Mouse (Mus musculus) embryonic facial prominence, embryonic 15.5 days (tissue): ENCODE results near the gene Gpr84. TPM values are rescaled to one million over a fixed set of nuclear protein-coding genes. Genes with fewer than 3 reads are reported as not detected.
"Not testable (repeated sequence)": the region's sequence is repeated elsewhere in the genome, so short reads cannot be mapped to it uniquely, and the experiment has no call there.

Experiments
- ATAC-seq: fragments of 200-750 bp; cut with Nextera tagmentation; 2 replicates; pipeline ENCODE4 v1.8.0; 2017; ENCODE audit warnings: low read depth, moderate TSS enrichment; ENCODE audit not compliant: insufficient number of reproducible peaks, low FRiP score, low TSS enrichment
- H3K27ac ChIP-seq: fragments of 300-500 bp; sonication (generic); replicated peaks from 2 replicates; pipeline ENCODE4 v1.5.1; 2015; ENCODE audit warnings: mild to moderate bottlenecking, inconsistent platforms
- H3K27me3 ChIP-seq: fragments of 300-500 bp; sonication (generic); 2 replicates; pipeline ENCODE4 v1.6.1; 2015; ENCODE audit warnings: inconsistent platforms
- H3K36me3 ChIP-seq: fragments of 300-500 bp; sonication (generic); 2 replicates; pipeline ENCODE4 v1.6.1; 2015; ENCODE audit warnings: mild to moderate bottlenecking, inconsistent platforms
- H3K4me1 ChIP-seq: fragments of 300-500 bp; sonication (generic); 2 replicates; pipeline ENCODE4 v1.6.1; 2015; ENCODE audit warnings: inconsistent platforms
- H3K4me2 ChIP-seq: fragments of 300-500 bp; sonication (generic); replicated peaks from 2 replicates; pipeline ENCODE4 v1.6.1; 2015; ENCODE audit warnings: mild to moderate bottlenecking, inconsistent platforms
- H3K4me3 ChIP-seq: fragments of 300-500 bp; sonication (generic); replicated peaks from 2 replicates; pipeline ENCODE4 v1.5.1; 2015; ENCODE audit warnings: mild to moderate bottlenecking, inconsistent platforms
- H3K9ac ChIP-seq: fragments of 300-500 bp; sonication (generic); 2 replicates; pipeline ENCODE4 v1.6.1; 2015; ENCODE audit warnings: inconsistent platforms
- H3K9me3 ChIP-seq: fragments of 300-500 bp; sonication (generic); replicated peaks from 2 replicates; pipeline ENCODE4 v1.6.1; 2016; ENCODE audit warnings: inconsistent platforms
- WGBS: fragments of 180-500 bp; shearing (Covaris S2); methylation state at CpG from one replicate; pipeline ENCODE4 v1.1.7; 2015; 5-methylcytosine and 5-hydroxymethylcytosine counted together
- polyA plus RNA-seq: library from polyadenylated mRNA; unstranded; fragments of >200 nt; fragmentation: Nextera tagmentation; extraction: Ambion mirVana; gene quantifications from 2 replicates; pipeline ENCODE4 v1.2.1, GENCODE M21; 2015

Gpr84 gene
- polyA plus RNA-seq, 1 experiment from 2014 or later = 0.73 TPM

DNA sequence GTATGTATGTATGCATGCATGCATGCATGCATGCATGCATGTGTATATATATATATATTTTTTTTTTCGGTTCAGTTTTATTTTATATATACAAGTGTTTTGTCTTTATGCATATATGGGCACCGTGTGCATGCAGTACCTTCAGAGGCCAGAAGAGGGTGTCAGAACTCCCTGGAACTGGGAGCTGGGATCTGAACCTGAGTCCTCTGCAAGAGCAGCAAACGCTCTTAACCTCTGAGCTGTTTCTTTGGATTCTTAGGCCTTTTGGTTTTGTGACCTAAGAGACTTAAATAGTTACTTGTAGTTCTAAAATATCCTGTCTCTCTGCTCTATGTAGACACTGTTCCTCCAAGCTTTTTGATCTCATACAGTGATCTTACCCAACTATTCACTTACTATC lies 26.3 kb downstream of the Gpr84 start:
- H3K4me2 ChIP-seq = no peak overlapping the region
- ATAC-seq = no peak
- no peak overlapping the region for H3K9ac ChIP-seq
- H3K4me1 ChIP-seq = peaks cover 19% of the 10 kb centered on the region
- H3K4me3 ChIP-seq = no peak overlapping the region
- no peaks in the 10 kb centered on the region for H3K27me3 ChIP-seq
- no peaks in the 10 kb centered on the region for H3K9me3 ChIP-seq
- no peaks in the 10 kb centered on the region; the same call in 1 of the 2 replicates for H3K36me3 ChIP-seq
- WGBS = 70% methylated on average over 3 of the region's 3 CpGs
- no peak overlapping the region for H3K27ac ChIP-seq

DNA sequence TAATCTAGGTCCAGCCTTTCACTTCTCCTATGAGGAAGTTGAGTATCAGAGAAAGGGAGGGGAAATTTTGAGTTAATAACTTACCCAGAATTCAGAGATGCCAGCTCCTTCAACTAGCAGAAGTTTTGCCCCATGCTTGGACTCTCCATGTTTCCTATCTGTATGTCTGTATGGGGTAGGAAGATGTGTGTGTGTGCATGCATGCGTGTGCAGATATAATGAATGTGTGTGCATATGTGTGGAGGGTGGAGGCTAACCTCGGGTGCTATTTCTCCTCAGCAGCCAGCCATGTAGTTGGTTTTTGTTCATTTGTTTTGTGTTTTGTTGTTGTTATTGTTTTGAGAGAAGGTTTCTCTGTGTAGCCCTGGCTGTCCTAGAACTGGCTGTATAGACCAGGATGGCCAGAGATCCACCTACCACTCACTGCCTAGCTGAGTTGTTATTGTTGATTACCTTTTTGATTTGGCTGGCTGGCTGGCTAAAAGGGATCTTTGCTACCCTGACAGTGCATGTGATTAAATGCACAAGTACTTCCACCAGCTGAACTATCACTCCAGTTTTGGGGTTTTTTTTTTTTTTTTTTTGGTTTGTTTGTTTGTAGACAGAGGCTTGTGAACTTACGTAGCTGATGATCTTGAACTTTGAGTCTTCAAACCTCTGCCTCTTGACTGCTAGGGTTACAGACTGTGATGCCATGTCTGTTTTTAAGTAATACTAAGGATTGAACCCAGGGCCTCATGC lies 28.8 kb downstream of the Gpr84 start:
- H3K27ac ChIP-seq = no peak overlapping the region
- no peak overlapping the region for H3K9ac ChIP-seq
- H3K9me3 ChIP-seq = no peaks in the 10 kb centered on the region
- no peaks in the 10 kb centered on the region; the same call in 1 of the 2 replicates for H3K36me3 ChIP-seq
- no peak overlapping the region for H3K4me3 ChIP-seq
- no peak for ATAC-seq
- 92% methylated on average over 3 of the region's 3 CpGs for WGBS
- H3K4me1 ChIP-seq = peaks cover 18% of the 10 kb centered on the region
- H3K27me3 ChIP-seq = no peaks in the 10 kb centered on the region
- no peak overlapping the region for H3K4me2 ChIP-seq

DNA sequence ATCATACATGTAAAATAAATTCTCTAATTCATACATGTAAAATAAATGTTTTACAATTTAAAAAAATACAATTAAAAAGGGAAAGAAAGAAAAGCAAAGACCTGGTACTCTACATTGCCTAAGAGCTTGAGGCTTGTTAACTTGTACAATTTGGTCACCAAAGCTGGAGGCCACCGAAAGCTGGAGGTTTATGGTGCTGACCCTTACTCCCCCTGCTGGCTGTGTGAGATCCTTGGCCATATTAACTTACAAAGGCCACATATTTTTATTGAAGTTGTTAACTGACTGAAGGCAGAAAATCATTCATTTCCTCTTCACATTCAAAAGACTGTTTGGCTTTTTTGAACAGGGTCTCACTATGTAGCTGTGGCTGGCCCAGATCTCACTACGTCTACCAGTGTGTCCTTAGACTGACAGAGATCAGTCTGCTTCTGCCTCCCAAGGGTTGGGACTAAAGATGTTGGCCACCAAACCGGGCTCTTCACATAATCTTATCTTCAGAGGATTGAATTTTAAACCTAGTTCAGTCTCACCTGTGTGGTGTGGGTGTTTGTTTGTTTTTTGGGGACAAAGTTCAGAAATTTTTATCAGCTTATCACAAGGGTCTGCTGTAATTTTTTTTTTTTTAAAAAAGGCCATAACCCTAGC lies 29.5 kb downstream of the Gpr84 start:
- no peak overlapping the region for H3K4me3 ChIP-seq
- H3K27ac ChIP-seq = no peak overlapping the region
- no peak overlapping the region for H3K4me2 ChIP-seq
- H3K27me3 ChIP-seq = no peaks in the 10 kb centered on the region
- H3K36me3 ChIP-seq = no peaks in the 10 kb centered on the region
- no peaks in the 10 kb centered on the region for H3K9me3 ChIP-seq
- peaks cover 15% of the 10 kb centered on the region for H3K4me1 ChIP-seq
- WGBS = 65% methylated on average over 3 of the region's 3 CpGs
- no peak overlapping the region for H3K9ac ChIP-seq
- no peak for ATAC-seq

DNA sequence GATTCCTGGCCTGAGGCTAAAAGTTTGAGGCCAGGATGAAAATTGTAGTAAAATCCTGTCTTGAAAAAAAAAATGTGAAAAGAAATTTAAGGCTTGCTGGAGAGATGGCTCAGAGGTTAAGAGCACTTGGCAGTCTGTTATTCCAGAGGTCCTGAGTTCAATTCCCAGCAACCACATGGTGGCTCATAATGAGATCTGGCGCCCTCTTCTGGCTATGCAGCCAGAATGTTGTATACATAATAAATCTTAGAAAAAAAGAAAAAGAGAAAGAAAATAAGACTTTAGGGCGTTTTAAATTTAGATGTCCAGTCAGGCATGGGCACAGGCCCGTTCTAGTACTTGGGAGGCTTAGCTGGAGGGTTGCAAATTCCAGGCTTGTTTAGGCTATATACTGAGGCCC lies 30.7 kb downstream of the Gpr84 start:
- ATAC-seq = no peak
- Histone ChIP-seq H3K9me3 (no peaks in the 10 kb centered on the region), H3K4me1 (peaks cover 3% of the 10 kb centered on the region), H3K36me3 (no peaks in the 10 kb centered on the region), H3K27ac (no peak overlapping the region), H3K4me3 (no peak overlapping the region), H3K27me3 (no peaks in the 10 kb centered on the region), H3K4me2 (no peak overlapping the region), H3K9ac (no peak overlapping the region)
- 52% methylated on average over 3 of the region's 3 CpGs for WGBS

DNA sequence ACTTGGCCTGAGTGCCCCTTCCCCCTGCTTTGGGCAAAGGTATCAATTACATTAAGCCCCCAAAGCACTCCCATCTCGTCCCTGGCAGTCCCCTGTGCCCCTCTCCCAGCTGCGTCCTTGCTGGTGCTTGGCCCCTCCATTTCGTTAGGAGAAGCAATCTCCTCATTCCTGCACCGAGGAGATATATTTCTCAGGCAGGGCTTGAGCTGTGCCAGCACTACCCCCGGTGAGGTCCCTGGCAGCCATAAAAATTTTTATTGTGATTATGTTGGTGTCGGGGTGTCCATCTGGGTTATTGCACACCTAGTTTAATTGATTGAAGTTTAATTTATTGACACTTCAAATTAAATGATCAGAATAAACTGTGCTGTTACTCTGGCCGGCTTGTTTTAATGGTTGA lies 32.5 kb downstream of the Gpr84 start:
- no peaks in the 10 kb centered on the region for H3K27me3 ChIP-seq
- WGBS = 47% methylated on average over 7 of the region's 7 CpGs

GRCm38 (mm10) chr15:103275943-103276342 lies 34.5 kb downstream of the Gpr84 start:
- WGBS = 91% methylated on average over 3 of the region's 3 CpGs
- not testable (repeated sequence) for ATAC-seq, H3K9ac ChIP-seq, H3K4me3 ChIP-seq, H3K27ac ChIP-seq, H3K36me3 ChIP-seq, H3K4me2 ChIP-seq, H3K27me3 ChIP-seq, H3K9me3 ChIP-seq
- H3K4me1 ChIP-seq = peaks cover 15% of the 10 kb centered on the region

More for the DNA sequence above, 32.5 kb downstream of the Gpr84 start:
- no peak for ATAC-seq
- Histone ChIP-seq H3K9me3 (no peaks in the 10 kb centered on the region), H3K9ac (no peak overlapping the region), H3K4me1 (peaks cover 15% of the 10 kb centered on the region), H3K36me3 (no peaks in the 10 kb centered on the region), H3K4me2 (no peak overlapping the region), H3K4me3 (no peak overlapping the region), H3K27ac (no peak overlapping the region)

DNA sequence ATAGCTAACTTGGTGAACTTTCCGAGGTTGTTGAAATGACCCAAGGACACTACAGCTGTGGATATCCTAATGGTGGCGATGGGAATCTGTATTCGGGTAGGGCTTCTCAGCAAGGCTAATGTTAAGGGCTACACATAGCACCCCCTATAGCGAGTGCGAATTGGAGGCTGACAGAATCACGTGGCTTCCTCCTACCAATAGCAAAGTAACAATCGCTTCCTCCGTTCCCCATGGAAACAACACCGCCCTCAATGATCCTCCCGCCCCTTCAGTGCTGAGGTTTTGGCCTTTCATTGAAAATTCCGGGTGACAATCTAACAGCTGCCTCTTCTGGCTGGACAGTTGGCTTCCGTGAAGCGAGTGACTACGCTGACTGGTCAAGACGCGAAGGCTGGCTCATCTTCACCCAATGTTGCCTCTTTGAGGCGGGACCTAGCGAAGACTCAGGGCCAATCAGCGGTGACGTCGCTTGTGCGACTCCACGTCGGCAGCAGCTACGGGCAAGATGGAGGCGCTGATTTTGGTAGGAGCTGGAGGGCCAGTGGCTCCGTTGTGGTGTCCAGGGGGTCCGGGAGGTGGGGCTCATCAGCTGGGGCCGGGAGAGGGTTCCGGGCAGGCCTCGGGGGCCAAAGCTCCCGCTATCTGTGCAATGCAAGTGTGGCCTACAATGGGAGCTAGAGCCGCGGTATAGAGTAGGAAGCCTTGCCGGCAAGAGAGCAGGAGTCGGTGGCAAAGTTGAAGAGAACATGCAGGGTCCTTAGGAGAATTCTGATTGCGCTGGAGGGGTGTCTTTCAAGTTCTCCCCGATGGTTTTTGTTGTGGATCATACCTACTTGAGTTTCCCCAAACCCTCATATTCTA lies 37.8 kb downstream of the Gpr84 start, which contains the start of gene Copz1:
Gene Copz1 (plus strand): TSS at position 296 of the 861 bp plus-strand sequence.
- under 1% methylated on average over 38 of the region's 38 CpGs for WGBS

GRCm38 (mm10) chr15:103268903-103269302 lies 41.5 kb downstream of the Gpr84 start:
- H3K27ac ChIP-seq = no peak overlapping the region
- peaks cover 6% of the 10 kb centered on the region for H3K4me1 ChIP-seq
- no peak overlapping the region for H3K4me3 ChIP-seq
- H3K9ac ChIP-seq = no peak overlapping the region
- no peak for ATAC-seq
- H3K4me2 ChIP-seq = no peak overlapping the region
- H3K27me3 ChIP-seq = no peaks in the 10 kb centered on the region
- no peaks in the 10 kb centered on the region for H3K36me3 ChIP-seq
- WGBS = 84% methylated on average over 4 of the region's 4 CpGs
- H3K9me3 ChIP-seq = no peaks in the 10 kb centered on the region

More for the DNA sequence above, 37.8 kb downstream of the Gpr84 start, which contains the start of gene Copz1:
- H3K4me1 ChIP-seq = peaks cover 15% of the 10 kb centered on the region
- peak within 1 kb of the TSS; percentile 91 for H3K4me3 ChIP-seq
- H3K9me3 ChIP-seq = no peaks in the 10 kb centered on the region
- ATAC-seq = peak; percentile 99
- H3K4me2 ChIP-seq = peak within 1 kb of the TSS; percentile 64
- peak within 1 kb of the TSS; percentile 75 for H3K27ac ChIP-seq
- H3K9ac ChIP-seq = peak within 1 kb of the TSS; percentile 99
- no peaks in the 10 kb centered on the region for H3K27me3 ChIP-seq
- no peaks in the 10 kb centered on the region for H3K36me3 ChIP-seq

- 81% methylated on average over 2 of the region's 2 CpGs for WGBS
- Histone ChIP-seq H3K27me3 (no peaks in the 10 kb centered on the region), H3K4me3 (no peak overlapping the region), H3K4me2 (no peak overlapping the region), H3K4me1 (0 out of 2 replicates have a peak, but pooled peaks cover 3% of the 10 kb centered on the region), H3K9ac (no peak overlapping the region), H3K27ac (no peak overlapping the region), H3K36me3 (no peaks in the 10 kb centered on the region), H3K9me3 (no peaks in the 10 kb centered on the region)
- no peak for ATAC-seq
These were observed 45.6 kb downstream of the Gpr84 start for GRCm38 (mm10) chr15:103264794-103265193.

GRCm38 (mm10) chr15:103259989-103260388 lies 50.4 kb downstream of the Gpr84 start:
- Histone ChIP-seq H3K4me1 (peaks cover 17% of the 10 kb centered on the region), H3K4me3 (no peak overlapping the region), H3K4me2 (no peak overlapping the region), H3K9ac (no peak overlapping the region), H3K36me3 (no peaks in the 10 kb centered on the region), H3K27me3 (peaks cover 2% of the 10 kb centered on the region; the same call in 1 of the 2 replicates), H3K9me3 (no peaks in the 10 kb centered on the region), H3K27ac (no peak overlapping the region)
- 40% methylated on average over 1 of the region's 1 CpGs for WGBS
- no peak for ATAC-seq

GRCm38 (mm10) chr15:103259162-103259561 lies 51.2 kb downstream of the Gpr84 start:
- Histone ChIP-seq H3K9me3 (no peaks in the 10 kb centered on the region), H3K4me3 (no peak overlapping the region), H3K9ac (no peak overlapping the region), H3K27ac (no peak overlapping the region), H3K36me3 (no peaks in the 10 kb centered on the region), H3K4me2 (no peak overlapping the region), H3K27me3 (peaks cover 2% of the 10 kb centered on the region; the same call in 1 of the 2 replicates), H3K4me1 (peaks cover 23% of the 10 kb centered on the region)
- 78% methylated on average over 5 of the region's 5 CpGs for WGBS
- no peak for ATAC-seq
